Mouse (Mus musculus) mouse embryonic stem cell (cell line): ENCODE results near the gene Rfx4.

ENCODE experiments used
- in situ Hi-C, 2 experiments: fragments of 300-500 bp; cut with MboI; formaldehyde crosslinking; loops; 1 replicate in 1 of 2; 3 replicates in 1 of 2; pipeline ENCODE4 v1.14.3; 2019 to 2020; ENCODE audit warnings: low sequenced_read_pairs in 2 of 2, low pct_unique_long_range_greater_than_20kb in 1 of 2, mixed read lengths in 1 of 2; ENCODE audit not compliant: unreplicated experiment in 1 of 2

Gene Rfx4

DNA sequence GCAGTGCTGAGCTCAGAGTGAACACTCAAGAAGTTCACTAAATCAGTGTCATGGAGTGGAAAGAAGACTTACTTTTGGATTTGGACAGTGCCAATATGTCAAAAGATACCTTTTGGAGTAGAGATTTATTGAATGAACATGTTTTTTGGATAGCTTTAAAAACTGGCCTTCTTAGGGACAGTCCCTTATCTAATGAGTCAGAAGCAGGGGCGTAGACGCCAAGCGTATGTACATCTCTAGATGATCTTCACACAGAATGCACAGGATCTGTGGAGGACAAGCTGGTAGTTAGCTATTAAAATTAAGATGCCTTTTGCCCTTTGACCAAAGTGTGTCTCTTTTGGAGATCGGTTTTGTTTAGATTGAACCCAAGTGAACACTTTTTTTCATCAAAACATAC, 171.0 kb downstream of the Rfx4 start:
- in situ Hi-C loops = no loop called here

DNA sequence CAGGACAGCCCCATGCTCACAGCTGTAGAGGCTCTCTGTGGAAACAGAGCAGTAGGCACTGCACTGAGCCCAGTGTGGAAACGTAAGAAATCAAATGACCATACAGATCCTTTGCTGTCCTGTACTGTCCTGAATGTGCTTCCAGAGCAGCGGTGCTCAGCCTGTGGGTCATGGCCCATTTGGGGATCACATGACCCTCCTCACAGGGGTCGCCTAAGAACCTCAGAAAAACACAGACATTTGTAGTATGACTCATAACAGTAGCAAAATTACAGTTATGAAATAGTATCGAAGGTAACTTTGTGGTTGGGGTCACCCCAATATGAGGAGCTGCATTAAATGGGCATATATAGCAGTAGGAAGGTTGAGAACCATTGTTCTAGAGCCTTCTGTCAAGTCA, 172.6 kb downstream of the Rfx4 start:
- in situ Hi-C loops = no loop called here

DNA sequence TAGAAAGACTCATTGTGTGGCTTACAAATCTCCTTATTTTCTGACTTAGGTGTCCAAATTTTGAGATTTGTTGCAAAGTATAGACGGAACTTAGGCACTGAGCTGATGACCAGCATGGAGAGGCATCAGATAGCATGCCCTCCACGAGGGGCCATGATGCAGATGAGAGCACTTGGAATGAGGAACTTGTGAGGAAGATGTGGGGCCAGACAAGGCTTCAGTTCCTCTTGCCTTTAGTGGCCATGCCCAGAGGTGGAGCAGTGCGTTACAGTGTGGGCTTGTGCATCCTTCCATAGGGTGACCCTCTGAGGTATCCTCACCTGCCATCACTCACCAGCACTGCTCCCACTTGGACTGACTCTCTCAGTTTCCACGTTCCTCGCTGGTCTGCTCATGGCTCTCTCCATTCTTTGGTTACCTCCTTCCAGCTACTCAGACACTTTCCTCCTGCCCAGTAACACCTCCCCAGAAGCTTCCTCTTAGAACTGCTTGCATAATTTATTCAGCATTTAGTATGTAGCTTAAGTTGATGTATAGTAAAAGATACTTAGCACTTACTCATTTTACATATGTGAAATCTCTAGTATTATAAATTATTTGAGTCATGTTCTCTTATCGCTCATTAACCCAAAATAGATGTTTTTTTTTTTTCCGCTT, 179.8 kb downstream of the Rfx4 start:
- in situ Hi-C loops = no loop called here

DNA sequence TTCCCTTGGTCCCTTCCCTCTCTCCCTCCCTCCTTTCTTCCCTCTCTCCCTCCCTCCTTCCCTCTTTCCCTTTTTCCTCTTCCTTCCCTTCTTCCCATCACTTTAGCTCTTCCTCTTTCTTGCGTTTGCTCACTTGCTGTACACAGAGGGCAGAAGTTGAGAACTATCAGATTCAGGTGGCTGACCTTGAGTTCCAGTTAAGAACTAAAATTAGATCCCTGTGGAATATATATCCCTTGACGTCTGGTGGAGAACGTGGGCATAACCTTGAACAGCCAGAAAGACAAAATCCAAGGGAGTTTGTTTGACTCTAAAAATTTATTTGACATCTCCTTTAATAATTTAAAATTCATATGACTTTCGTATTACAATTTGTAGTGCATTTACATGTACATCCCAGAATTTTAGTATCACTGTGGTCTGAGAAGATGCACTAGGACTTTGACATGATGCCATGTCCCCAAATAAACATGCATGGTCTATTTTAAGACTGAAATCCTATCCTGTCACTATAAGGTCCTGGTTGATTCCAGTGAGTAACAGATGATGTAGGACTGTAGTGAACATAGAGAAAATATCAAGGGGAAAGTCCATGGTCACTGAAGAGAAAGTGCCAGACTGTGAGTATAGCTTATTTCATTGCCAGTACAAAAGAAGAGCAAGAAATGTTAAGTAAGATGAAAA, 181.1 kb downstream of the Rfx4 start:
- in situ Hi-C loops = no loop called here

DNA sequence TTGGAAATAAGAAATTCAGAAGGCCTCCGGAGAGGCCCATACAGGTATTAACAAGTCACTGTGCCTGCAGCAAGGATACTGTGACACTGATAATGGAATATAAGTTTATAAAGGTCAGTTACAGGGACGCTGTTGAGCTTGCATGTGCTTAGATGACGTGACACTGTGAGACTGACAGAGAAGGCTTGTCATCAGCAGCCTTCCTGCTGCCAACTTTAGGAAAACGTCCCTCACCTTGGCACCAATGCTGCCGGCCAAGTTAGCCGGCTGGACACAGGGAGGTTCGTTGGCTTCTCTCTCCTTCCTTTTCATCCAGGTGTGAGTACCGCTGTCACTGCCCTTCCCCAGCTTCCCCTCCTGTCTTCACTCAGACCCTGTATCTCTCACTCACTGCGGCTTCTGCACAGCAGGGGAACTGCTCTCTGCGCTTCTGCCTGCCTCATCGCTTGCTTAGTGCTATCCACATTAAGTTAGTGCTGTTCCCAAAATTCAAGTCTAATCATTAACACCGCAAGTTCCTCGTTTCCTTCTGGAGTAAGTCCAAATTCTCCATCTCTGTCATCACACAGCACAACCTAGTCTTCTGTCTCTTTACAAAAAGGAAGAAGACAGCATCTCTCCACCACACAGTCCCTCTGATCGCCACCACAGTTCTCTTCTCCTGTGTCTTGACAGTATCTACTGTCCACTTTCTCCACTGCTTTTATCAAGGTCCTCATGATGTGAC, 182.4 kb downstream of the Rfx4 start:
- in situ Hi-C loops = no loop called here

DNA sequence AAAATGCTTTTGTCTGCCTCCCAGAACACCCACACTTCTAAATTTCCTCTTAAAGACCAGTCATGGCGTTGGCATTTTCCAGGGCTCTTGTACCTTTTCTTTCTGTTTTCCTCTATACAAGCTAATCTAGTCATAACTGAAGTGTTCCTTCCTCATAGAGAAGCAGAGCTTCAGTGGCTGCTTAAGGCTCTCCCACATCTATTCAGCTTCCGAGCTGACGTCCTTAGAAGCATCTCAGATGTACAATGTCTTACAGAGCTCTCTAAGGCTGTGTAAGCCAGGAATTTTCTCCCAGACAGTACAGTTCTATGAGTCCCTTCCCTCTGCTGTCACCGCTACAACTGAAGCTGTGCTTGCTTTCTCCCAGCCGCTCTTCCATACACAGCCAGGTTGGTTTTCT, 183.0 kb downstream of the Rfx4 start:
- in situ Hi-C loops = no loop called here

DNA sequence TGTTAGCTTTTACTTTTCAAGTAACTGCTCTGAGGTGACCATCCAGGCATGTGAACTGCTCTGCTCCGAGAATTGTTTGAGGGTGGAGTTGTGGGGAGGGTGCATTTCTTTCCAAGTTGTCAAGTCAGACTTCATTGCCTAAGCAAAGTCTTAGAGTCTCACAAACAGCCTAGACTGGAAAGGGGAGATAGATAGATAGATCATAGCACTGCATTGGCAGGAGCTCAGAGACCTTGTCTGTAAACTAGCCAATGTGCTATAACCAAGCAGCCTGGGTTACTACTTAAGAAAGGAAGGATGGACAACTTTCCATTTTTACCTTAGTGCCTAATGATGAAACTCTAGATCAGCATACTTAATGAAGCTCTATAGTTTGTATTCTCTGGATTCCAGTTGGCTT, 184.5 kb downstream of the Rfx4 start:
- in situ Hi-C loops = no loop called here

DNA sequence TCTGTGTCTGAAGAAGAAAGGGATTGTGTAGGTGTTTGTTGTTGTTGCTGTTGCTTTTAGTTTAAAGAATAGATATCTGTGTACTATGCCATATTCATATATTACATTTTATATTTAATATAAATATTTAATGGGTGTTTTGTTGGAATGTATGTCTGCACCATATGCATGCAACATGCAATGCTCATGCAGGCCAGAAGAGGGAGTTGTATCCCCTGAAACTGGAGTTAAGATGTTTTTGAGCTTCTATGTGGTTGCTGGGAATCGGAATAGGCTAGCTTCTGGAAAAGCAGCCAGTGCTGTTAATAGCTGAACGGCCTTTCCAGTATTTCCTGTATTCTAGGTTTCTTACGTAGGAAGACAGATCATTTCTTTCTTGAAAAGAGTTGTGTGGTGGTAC, 189.8 kb downstream of the Rfx4 start:
- in situ Hi-C loops = no loop called here

DNA sequence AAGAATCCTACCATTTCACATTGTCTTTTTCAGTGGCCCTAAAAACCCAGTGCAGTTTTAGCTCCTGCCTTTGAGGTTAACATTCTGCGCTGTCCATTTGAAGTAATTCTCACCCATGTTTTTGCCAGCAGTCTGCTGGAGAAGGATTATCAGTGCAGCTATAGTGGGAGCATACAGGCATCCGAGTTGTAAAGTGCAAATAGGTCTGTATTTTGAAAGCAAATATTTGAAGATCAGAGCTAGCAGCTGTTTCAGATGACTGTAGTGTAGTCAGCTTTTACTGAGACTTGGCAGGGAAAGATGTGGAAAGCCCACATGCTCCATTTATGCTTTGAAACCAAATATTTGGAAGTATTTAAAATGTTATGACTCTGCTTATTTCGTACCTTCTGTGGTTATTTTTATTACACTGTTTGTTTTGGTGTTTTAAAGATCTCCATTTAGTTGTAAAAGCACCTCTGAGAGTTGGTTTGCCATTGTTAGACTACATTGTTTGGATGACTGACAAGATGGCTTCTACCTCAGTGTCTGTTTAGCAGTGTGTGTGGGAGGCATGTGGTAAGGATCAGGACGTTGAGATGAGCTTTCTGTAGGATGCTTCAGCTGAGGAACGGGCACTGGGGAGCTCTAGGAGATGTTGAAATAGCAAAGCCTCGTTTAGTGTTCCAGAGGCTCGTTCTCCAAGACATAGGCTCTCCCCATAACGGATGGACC, 193.3 kb downstream of the Rfx4 start:
- in situ Hi-C loops = no loop called here

DNA sequence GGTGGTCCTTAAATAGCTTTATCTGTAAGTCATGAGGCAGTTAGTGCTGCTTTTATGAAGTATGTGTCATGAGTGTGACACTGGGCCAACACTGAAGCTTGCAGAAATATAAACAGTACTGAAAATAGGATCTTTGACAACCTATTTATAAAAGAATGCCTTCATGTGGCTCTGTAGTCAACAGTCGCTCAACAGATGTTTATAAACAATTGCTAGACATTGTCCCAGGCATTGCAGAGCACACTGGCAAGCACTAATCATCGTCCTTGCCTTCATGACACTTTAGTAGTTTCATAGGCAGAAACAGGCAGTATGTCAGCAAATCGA, 193.8 kb downstream of the Rfx4 start:
- in situ Hi-C loops = no loop called here

DNA sequence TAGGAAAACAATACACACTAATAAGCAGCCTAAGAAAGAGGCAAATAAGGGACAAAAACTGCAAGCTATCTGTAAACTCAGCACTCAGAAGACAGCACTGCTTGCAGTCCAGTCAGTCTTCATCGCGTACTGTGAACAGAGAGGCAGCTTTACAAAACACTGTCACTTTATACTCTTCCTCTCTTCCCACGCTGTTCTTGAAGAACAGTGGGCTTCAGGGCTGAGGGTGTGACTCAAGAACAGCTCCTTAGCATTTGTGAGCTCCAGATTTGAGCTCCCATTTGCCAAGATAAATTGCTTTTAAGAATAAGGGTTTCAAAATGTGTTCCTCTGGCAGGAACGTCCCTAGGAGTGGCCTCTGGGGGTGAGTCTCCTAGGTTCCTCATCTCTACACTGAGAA, 194.5 kb downstream of the Rfx4 start:
- in situ Hi-C loops = no loop called here

DNA sequence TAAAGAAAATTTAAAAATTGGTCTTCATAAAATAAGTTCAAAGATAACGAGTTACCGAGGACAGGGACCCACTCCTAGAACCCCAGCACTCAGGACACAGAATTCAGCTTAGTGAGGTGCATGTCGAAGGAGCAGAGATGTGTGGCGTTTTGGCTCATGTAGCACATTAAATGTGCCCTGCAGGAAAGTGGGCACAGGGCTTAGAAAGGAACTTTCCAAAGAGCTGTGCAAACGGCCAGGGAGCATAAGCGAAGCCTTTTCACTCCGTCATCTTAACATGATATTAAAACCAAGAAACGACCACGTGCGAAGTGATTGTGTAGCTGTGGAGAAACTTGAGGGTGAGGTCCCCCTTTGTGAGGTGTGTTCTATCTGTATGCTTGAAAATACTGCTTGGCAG, 198.4 kb downstream of the Rfx4 start:
- in situ Hi-C loops = no loop called here
